Mouse (Mus musculus): ENCODE measurements around the gene Rgs3.

GRCm38 (mm10) chr4:62624679-62625450 is 65.2 kb downstream of the Rgs3 start:
- TF ChIP-seq POLR2A (IDR thresholded peaks at IDR 0.05; ENCODE audit: low read depth, low read length) = no peak
- TF ChIP-seq CTCF (IDR thresholded peaks at IDR 0.05; ENCODE audit: extremely low read depth, insufficient read length, insufficient replicate concordance, low read depth, low read length) = no peak

Measured in small intestine, adult 2 months (tissue).